Mouse (Mus musculus): ENCODE measurements around the gene Zfp629. TPM values are rescaled to one million over a fixed set of nuclear protein-coding genes. Genes with fewer than 3 reads are reported as not detected.
"Not testable (repeated sequence)": the region's sequence is repeated elsewhere in the genome, so short reads cannot be mapped to it uniquely, and the experiment has no call there.

Zfp629 gene
- polyA plus RNA-seq, 1 experiment: 14.2 TPM

DNA sequence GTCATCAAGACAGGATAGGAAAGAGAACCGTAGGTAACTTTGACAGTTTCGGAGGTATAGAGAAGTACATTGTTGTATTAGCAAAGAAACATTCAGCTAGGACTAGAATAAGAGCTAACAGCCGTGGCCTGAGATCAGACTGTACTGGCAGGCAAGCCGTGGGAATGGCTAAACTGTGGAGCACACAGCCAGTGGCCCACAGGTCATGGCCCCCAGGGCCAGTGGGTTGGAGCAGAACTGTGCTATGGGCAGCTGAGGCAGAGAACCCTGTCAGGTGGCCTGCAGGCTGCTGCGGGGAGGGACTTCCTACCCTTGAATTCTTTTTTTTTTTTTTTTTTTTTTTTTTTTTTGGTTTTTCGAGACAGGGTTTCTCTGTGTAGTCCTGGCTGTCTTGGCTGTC, 33.6 kb upstream of the Zfp629 start:
- no peak for TF ChIP-seq CTCF (IDR thresholded peaks at IDR 0.05; ENCODE audit: control insufficient read depth, insufficient read depth, low read length)
- no peak for TF ChIP-seq POLR2A (IDR thresholded peaks at IDR 0.05; ENCODE audit: borderline replicate concordance, control insufficient read depth, low read depth, low read length)
- Histone ChIP-seq H3K27ac (ENCODE audit: control insufficient read depth, insufficient read depth, low read depth, low read length, poor library complexity) (no peak overlapping the region), H3K4me1 (ENCODE audit: control insufficient read depth, insufficient read depth, low read length) (no peaks in the 10 kb centered on the region), H3K4me3 (replicated peaks; ENCODE audit: control insufficient read depth, low read depth, low read length) (no peak overlapping the region)
- 80% methylated on average over 6 of the region's 6 CpGs for WGBS

DNA sequence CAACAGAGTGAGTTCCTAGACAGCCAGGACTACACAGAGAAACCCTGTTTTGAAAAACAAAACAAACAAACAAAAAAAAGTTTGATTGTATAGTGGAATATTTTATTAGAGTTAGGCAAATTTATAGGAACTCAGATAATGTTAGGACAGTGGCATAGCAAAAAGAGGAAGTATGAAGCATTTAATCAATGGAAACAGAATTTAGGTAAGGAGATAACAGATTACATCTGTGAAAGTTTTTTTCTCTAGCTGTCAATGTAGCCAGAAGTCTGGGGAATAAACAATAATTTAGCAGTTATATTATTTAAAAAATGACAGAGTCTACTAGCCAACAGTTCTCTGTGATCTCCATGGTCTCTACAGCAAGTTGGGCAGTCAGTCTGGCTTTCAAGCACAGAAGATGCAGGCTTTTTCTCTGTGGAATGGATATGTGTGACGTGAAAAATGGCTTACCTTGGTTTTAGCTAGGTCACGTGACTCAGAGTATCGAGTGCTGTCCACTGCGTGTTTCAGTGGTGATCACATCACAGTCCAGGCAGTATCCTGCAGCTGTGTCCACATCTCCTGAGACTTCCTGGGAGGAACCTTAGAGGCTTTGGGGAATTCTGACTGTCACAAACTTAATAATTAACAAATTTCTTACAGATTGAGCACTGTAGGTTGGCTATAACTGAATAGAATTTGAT, 33.1 kb upstream of the Zfp629 start:
- H3K4me1 ChIP-seq (ENCODE audit: control insufficient read depth, insufficient read depth, low read length): no peaks in the 10 kb centered on the region
- 64% methylated on average over 4 of the region's 4 CpGs for WGBS
- TF ChIP-seq POLR2A (IDR thresholded peaks at IDR 0.05; ENCODE audit: borderline replicate concordance, control insufficient read depth, low read depth, low read length): no peak
- TF ChIP-seq CTCF (IDR thresholded peaks at IDR 0.05; ENCODE audit: control insufficient read depth, insufficient read depth, low read length): no peak
- H3K27ac ChIP-seq (ENCODE audit: control insufficient read depth, insufficient read depth, low read depth, low read length, poor library complexity): no peak overlapping the region
- no peak overlapping the region for H3K4me3 ChIP-seq (replicated peaks; ENCODE audit: control insufficient read depth, low read depth, low read length)

DNA sequence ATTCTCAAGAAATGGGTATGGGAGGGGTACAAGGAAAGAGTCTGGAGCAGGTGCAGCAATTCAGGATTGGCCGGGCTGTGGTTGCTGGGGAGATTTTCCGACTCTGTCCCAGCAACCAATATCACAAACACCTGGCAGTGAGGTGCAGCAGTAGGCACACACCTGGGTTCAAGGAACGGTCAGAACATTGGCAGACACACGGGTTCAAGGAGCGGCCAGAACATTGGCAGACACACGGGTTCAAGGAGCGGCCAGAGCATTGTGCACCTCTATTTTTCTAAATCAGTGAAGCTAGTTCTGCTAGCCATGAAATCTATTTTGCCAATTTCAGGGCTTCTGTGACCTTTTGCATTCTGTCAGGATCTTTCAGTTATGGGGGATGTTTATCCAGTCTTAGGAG, 32.0 kb upstream of the Zfp629 start:
- not testable (repeated sequence) for H3K4me3 ChIP-seq (replicated peaks; ENCODE audit: control insufficient read depth, low read depth, low read length); H3K27ac ChIP-seq (ENCODE audit: control insufficient read depth, insufficient read depth, low read depth, low read length, poor library complexity); H3K4me1 ChIP-seq (ENCODE audit: control insufficient read depth, insufficient read depth, low read length)
- 90% methylated on average over 7 of the region's 7 CpGs for WGBS

DNA sequence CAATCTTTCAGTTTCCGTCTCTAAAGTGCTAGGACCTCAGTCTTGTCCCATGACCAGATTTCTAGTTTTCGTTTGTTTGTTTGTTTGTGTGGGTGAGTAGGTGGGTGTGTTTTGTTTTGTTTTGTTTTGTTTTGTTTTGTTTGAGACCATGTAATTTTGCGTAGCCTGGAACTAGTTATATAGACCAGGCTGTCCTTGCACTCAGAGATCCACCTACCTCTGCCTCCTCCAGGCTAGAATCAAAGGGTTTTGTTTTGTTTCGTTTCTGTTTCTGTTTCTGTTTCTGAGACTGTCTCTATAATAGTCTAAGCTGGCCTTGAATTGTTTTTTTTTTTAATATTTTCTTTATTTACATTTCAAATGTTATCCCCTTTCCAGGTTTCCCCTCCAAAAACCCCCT, 30.8 kb upstream of the Zfp629 start:
- no peak overlapping the region for H3K4me3 ChIP-seq (replicated peaks; ENCODE audit: control insufficient read depth, low read depth, low read length)
- H3K27ac ChIP-seq (ENCODE audit: control insufficient read depth, insufficient read depth, low read depth, low read length, poor library complexity): no peak overlapping the region
- WGBS: 65% methylated on average over 4 of the region's 4 CpGs
- TF ChIP-seq CTCF (IDR thresholded peaks at IDR 0.05; ENCODE audit: control insufficient read depth, insufficient read depth, low read length): no peak
- no peak for TF ChIP-seq POLR2A (IDR thresholded peaks at IDR 0.05; ENCODE audit: borderline replicate concordance, control insufficient read depth, low read depth, low read length)
- no peaks in the 10 kb centered on the region for H3K4me1 ChIP-seq (ENCODE audit: control insufficient read depth, insufficient read depth, low read length)

DNA sequence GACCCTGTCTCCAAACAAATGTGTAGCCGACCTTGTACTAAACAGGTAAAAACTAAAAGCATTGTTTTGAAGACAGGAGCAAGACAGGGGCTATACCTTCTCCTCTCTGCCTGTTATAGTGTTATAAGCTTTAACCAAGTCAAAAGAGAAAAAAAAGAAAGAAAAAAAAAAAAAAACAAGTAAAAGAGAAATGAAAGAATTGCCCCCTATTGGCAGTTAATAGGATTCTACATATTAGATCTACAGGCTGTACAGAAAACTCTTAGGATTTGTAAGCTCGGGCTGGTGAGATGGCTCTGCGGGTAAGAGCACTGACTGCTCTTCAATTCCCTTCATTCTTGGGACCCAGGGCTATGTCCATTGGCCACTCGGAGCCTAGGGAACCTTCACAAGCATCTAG, 26.7 kb upstream of the Zfp629 start:
- no peak for TF ChIP-seq POLR2A (IDR thresholded peaks at IDR 0.05; ENCODE audit: borderline replicate concordance, control insufficient read depth, low read depth, low read length)
- TF ChIP-seq CTCF (IDR thresholded peaks at IDR 0.05; ENCODE audit: control insufficient read depth, insufficient read depth, low read length): no peak

DNA sequence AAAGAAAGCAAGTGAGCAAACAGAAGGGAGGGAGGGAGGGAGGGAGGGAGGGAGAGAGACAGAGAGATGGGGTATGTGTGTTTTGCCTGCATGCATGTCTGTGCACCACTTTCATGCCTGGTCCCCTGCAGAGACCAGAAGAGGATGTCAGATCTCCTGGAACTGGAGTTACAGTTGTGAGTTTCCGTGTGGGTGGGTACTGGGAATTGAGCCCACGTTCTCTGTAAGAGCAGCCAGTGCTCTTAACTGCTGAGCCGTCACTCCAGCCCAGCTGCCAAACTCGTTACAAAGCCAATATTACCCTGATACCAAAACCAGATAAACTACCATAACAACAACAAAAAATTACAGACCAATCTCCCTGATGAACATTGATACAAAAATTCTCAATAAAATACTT, 25.7 kb upstream of the Zfp629 start:
- H3K4me3 ChIP-seq (replicated peaks; ENCODE audit: control insufficient read depth, low read depth, low read length): no peak overlapping the region
- no peaks in the 10 kb centered on the region for H3K4me1 ChIP-seq (ENCODE audit: control insufficient read depth, insufficient read depth, low read length)
- no peak for TF ChIP-seq CTCF (IDR thresholded peaks at IDR 0.05; ENCODE audit: control insufficient read depth, insufficient read depth, low read length)
- no peak for TF ChIP-seq POLR2A (IDR thresholded peaks at IDR 0.05; ENCODE audit: borderline replicate concordance, control insufficient read depth, low read depth, low read length)
- 47% methylated on average over 4 of the region's 4 CpGs for WGBS
- no peak overlapping the region for H3K27ac ChIP-seq (ENCODE audit: control insufficient read depth, insufficient read depth, low read depth, low read length, poor library complexity)

More for the DNA sequence above, 26.7 kb upstream of the Zfp629 start:
- 77% methylated on average over 4 of the region's 4 CpGs for WGBS
- Histone ChIP-seq H3K4me1 (ENCODE audit: control insufficient read depth, insufficient read depth, low read length) (no peaks in the 10 kb centered on the region), H3K4me3 (replicated peaks; ENCODE audit: control insufficient read depth, low read depth, low read length) (no peak overlapping the region), H3K27ac (ENCODE audit: control insufficient read depth, insufficient read depth, low read depth, low read length, poor library complexity) (no peak overlapping the region)

DNA sequence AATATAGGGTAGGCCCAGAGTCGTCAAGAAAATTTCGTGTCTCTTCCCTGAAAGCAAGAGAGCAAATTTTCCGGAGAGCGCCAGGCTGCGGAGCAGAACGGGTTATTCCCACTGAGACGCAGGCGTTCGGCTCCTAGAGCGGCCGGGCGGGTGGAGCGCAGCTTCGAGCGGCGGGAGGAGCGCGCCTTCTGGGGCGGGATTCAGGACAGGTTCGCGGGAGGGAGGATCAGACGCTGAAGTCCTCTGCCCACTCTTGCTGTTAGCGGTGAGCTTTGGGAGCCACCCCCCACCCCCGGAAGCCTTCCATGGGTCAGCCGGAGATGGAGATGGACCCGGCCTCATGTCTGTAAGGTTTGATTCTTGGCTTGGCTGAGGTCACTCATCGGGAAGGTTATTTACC, 21.4 kb upstream of the Zfp629 start:
- Histone ChIP-seq H3K4me3 (replicated peaks; ENCODE audit: control insufficient read depth, low read depth, low read length) (no peak overlapping the region), H3K4me1 (ENCODE audit: control insufficient read depth, insufficient read depth, low read length) (no peaks in the 10 kb centered on the region), H3K27ac (ENCODE audit: control insufficient read depth, insufficient read depth, low read depth, low read length, poor library complexity) (no peak overlapping the region)
- 2% methylated on average over 27 of the region's 27 CpGs for WGBS
- TF ChIP-seq CTCF (IDR thresholded peaks at IDR 0.05; ENCODE audit: control insufficient read depth, insufficient read depth, low read length) (no peak), POLR2A (IDR thresholded peaks at IDR 0.05; ENCODE audit: borderline replicate concordance, control insufficient read depth, low read depth, low read length) (no peak)

DNA sequence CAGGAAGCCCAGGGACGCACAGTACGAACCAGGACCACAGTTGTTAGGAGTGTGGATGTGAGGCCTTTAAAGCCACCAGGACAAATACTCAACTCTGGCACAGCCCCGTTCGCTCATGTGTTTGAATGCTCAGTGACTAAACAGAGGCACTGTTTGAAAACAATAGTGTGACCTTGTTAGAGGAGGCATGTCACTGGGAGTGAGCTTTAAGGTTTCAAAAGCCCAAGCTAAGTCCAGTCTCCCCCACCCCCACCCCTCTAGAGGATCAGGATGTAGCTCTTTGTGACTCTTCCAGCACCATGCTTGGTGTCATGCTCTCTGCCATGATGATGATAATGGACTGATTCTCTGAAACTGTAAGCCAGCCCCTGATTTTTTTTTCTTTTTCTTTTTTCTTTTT, 15.8 kb upstream of the Zfp629 start:
- WGBS: 95% methylated on average over 4 of the region's 4 CpGs
- Histone ChIP-seq H3K27ac (ENCODE audit: control insufficient read depth, insufficient read depth, low read depth, low read length, poor library complexity) (no peak overlapping the region), H3K4me3 (replicated peaks; ENCODE audit: control insufficient read depth, low read depth, low read length) (no peak overlapping the region), H3K4me1 (ENCODE audit: control insufficient read depth, insufficient read depth, low read length) (no peaks in the 10 kb centered on the region)
- TF ChIP-seq POLR2A (IDR thresholded peaks at IDR 0.05; ENCODE audit: borderline replicate concordance, control insufficient read depth, low read depth, low read length) (no peak), CTCF (IDR thresholded peaks at IDR 0.05; ENCODE audit: control insufficient read depth, insufficient read depth, low read length) (no peak)

DNA sequence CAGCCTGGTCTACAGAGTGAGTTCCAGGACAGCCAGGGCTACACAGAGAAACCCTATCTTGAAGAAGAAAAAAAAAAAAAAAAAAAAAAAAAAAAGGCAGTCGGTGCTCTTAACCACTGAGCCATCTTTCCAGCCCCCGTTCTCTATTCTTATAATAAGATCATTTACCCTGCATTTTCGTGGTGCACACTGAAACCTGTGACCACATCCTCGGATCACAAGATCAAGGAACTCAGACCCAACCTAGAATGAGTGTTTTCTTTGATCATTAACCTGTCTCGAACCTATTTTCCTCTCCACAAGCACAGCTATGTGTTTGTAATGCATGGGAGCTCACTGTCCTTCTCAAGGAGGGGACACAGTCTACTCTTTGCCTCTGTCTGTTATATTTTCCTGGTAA, 13.0 kb upstream of the Zfp629 start:
- WGBS: 74% methylated on average over 5 of the region's 5 CpGs
- TF ChIP-seq POLR2A (IDR thresholded peaks at IDR 0.05; ENCODE audit: borderline replicate concordance, control insufficient read depth, low read depth, low read length) (no peak), CTCF (IDR thresholded peaks at IDR 0.05; ENCODE audit: control insufficient read depth, insufficient read depth, low read length) (no peak)
- H3K4me1 ChIP-seq (ENCODE audit: control insufficient read depth, insufficient read depth, low read length): peaks cover 2% of the 10 kb centered on the region; the same call in 1 of the 2 replicates

More for the DNA sequence above, 13.0 kb upstream of the Zfp629 start:
- H3K4me3 ChIP-seq (replicated peaks; ENCODE audit: control insufficient read depth, low read depth, low read length): no peak overlapping the region
- no peak overlapping the region for H3K27ac ChIP-seq (ENCODE audit: control insufficient read depth, insufficient read depth, low read depth, low read length, poor library complexity)

Measured in bone marrow, adult 2 months (tissue).